Mouse (Mus musculus): ENCODE results near the gene Eif4a1. TPM values are rescaled to one million over a fixed set of nuclear protein-coding genes. Genes with fewer than 3 reads are reported as not detected.
"Not testable (repeated sequence)": the region's sequence is repeated elsewhere in the genome, so short reads cannot be mapped to it uniquely, and the experiment has no call there.

The Eif4a1 gene
- polyA plus RNA-seq, 1 experiment from 2014 or later: 560 TPM

GRCm38 (mm10) chr11:69702886-69703285 is 30.7 kb upstream of the Eif4a1 start:
- DNase-seq (ENCODE audit: low spot score): not testable (repeated sequence)

GRCm38 (mm10) chr11:69699595-69699994 is 27.4 kb upstream of the Eif4a1 start:
- no peak for DNase-seq (ENCODE audit: low spot score)

- DNase-seq (ENCODE audit: low spot score): no peak
Observed at GRCm38 (mm10) chr11:69698574-69698973, 26.4 kb upstream of the Eif4a1 start.

GRCm38 (mm10) chr11:69697396-69697795 is 25.2 kb upstream of the Eif4a1 start:
- DNase-seq (ENCODE audit: low spot score): no peak

GRCm38 (mm10) chr11:69695361-69696181 is 23.3 kb upstream of the Eif4a1 start, which contains the start of the genes Tnfsf12 and Tnfsfm13:
Tnfsf12 (minus strand) TSS chr11:69695849.
Tnfsfm13 (minus strand) TSS chr11:69696098.
- no peak for DNase-seq (ENCODE audit: low spot score)

GRCm38 (mm10) chr11:69695046-69695360 is 22.8 kb upstream of the Eif4a1 start:
- DNase-seq (ENCODE audit: low spot score): no peak

GRCm38 (mm10) chr11:69693421-69693965 is 21.3 kb upstream of the Eif4a1 start:
- DNase-seq (ENCODE audit: low spot score): no peak

- DNase-seq (ENCODE audit: low spot score): no peak
Observed at GRCm38 (mm10) chr11:69692863-69693262, 20.6 kb upstream of the Eif4a1 start.

- DNase-seq (ENCODE audit: low spot score): no peak
Observed at GRCm38 (mm10) chr11:69692196-69692811, 20.1 kb upstream of the Eif4a1 start.

- DNase-seq (ENCODE audit: low spot score): no peak
Observed at GRCm38 (mm10) chr11:69689891-69690290, 17.7 kb upstream of the Eif4a1 start.

- no peak for DNase-seq (ENCODE audit: low spot score)
Observed at GRCm38 (mm10) chr11:69687061-69687460, 14.8 kb upstream of the Eif4a1 start.

GRCm38 (mm10) chr11:69686377-69686776 is 14.2 kb upstream of the Eif4a1 start:
- DNase-seq (ENCODE audit: low spot score): no peak

GRCm38 (mm10) chr11:69685526-69686148 is 13.4 kb upstream of the Eif4a1 start, which contains the start of gene Tnfsf13:
Tnfsf13 (minus strand) TSS chr11:69685784.
- no peak for DNase-seq (ENCODE audit: low spot score)

GRCm38 (mm10) chr11:69684936-69685335 is 12.7 kb upstream of the Eif4a1 start:
- no peak for DNase-seq (ENCODE audit: low spot score)

GRCm38 (mm10) chr11:69684128-69684745 is 12.0 kb upstream of the Eif4a1 start:
- no peak for DNase-seq (ENCODE audit: low spot score)

GRCm38 (mm10) chr11:69683576-69683975 is 11.4 kb upstream of the Eif4a1 start:
- DNase-seq (ENCODE audit: low spot score): no peak

- DNase-seq (ENCODE audit: low spot score): peak; percentile 89
Observed at GRCm38 (mm10) chr11:69682840-69683533, 10.8 kb upstream of the Eif4a1 start.

GRCm38 (mm10) chr11:69682209-69682839 is 10.1 kb upstream of the Eif4a1 start:
- no peak for DNase-seq (ENCODE audit: low spot score)

GRCm38 (mm10) chr11:69681314-69682208 is 9.3 kb upstream of the Eif4a1 start, which contains the start of gene Senp3:
Senp3 (minus strand) TSS chr11:69682084.
- DNase-seq (ENCODE audit: low spot score): peak; percentile 97
